Mouse (Mus musculus) E14TG2a.4 (cell line): ENCODE results near the gene Slc35e1.
A peak's percentile ranks its signal among the peaks of the same experiment; 100 is the strongest.

Experiments used
- H3K27me3 ChIP-seq: 2 replicates; pipeline ENCODE4 v1.6.1; 2014; ENCODE audit warnings: low read length, control low read depth; ENCODE audit not compliant: insufficient read depth
- H3K36me3 ChIP-seq: 2 replicates; pipeline ENCODE4 v1.6.1; 2014; ENCODE audit warnings: low read length, control low read depth; ENCODE audit not compliant: insufficient read depth
- H3K4me1 ChIP-seq: replicated peaks from 2 replicates; pipeline ENCODE4 v1.6.1; 2014; ENCODE audit warnings: low read depth, low read length, control low read depth
- H3K4me3 ChIP-seq: replicated peaks from 2 replicates; pipeline ENCODE4 v1.5.1; 2014; ENCODE audit warnings: mild to moderate bottlenecking, low read length
- H3K9me3 ChIP-seq: 2 replicates; pipeline ENCODE4 v1.6.1; 2014; ENCODE audit warnings: low read length, control low read depth
- CTCF ChIP-seq: conservative IDR thresholded peaks from 2 replicates; pipeline ENCODE4 v1.5.1; 2014; ENCODE audit warnings: low read length
- NANOG ChIP-seq: IDR thresholded peaks from 2 replicates; pipeline ENCODE4 v1.6.1; 2014; ENCODE audit warnings: borderline replicate concordance, low read length, mixed read lengths
- POU5F1 ChIP-seq: IDR thresholded peaks from 2 replicates; pipeline ENCODE4 v1.6.1; 2014; ENCODE audit warnings: low read length, borderline replicate concordance

Slc35e1 gene

DNA sequence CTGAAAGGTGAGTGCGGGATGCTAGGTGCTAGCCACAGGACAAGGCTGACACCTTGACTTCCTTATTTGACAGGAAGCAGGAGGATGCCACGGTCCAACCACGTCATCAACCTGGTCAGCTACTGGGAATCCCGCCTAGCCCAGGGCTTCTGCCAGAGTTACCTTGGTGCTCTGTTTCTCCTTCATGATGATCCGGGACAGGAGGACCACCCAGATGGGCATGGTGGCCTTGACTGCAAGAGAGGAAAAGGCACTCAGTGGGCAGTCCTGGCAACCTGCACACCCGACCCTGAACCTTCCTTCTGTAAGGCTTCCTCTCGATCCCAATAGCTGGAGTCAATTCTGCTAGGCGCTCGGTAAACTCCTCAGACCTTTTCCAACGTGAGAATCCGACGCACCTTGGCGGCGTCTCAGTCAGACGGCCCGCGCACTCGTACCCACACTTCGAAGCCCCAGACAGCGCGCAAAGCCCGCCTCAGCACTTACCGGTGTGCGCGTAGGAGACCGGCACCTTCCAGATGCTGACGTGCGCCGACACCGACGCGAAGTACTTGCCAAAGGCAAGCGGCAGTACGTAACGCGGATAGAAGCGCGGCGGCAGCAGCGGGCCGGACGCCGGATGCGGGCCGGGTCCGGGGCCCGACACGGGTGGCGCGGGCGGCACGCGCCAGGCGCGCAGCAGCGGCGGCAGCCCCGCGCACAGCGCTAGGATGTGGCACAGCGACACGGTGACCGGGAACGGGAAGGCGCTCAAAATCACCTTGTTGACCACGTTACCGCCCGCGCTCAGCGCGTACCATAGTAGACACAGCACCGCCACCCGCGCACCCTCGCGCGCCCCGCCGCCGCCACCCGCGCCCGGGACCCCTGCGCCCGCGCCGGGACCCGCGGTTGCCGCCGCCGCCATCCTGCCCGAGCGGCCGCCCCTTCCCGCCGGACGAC, at the start of gene Slc35e1:
Gene Slc35e1 (minus strand): TSS at position 935 of the 942 bp plus-strand sequence.
- Histone ChIP-seq H3K4me3 (peak within 1 kb of the TSS; percentile 91), H3K9me3 (no peaks in the 10 kb centered on the region), H3K27me3 (no peaks in the 10 kb centered on the region), H3K4me1 (peaks cover 56% of the 10 kb centered on the region), H3K36me3 (peaks cover 77% of the 10 kb centered on the region)
- TF ChIP-seq NANOG (no peak), POU5F1 (no peak), CTCF (no peak)

DNA sequence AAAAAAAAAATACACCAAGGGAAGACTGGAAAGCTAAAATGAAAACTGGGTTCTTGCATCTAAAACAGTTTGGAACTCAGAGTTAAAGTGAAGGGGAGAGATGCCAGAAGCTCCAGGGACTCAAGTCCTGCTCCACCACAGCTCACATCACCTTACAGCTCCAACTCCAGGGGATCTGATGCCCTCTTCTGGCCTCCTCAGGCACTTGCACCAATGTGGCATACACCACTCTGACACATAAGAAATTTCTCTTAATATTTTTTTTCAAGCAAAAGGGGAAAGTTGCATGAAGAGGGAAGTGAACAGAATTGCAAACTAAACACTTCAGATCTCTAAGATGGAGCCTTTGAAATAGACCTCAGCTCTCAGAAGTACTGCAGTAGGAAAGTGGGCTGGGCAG, 46.8 kb upstream of the Slc35e1 start:
- no peaks in the 10 kb centered on the region for H3K27me3 ChIP-seq
- H3K4me3 ChIP-seq = no peak overlapping the region
- TF ChIP-seq POU5F1 (no peak), NANOG (no peak), CTCF (peak; percentile 71)
- peaks cover 47% of the 10 kb centered on the region for H3K36me3 ChIP-seq
- H3K4me1 ChIP-seq = peaks cover 76% of the 10 kb centered on the region
- H3K9me3 ChIP-seq = no peaks in the 10 kb centered on the region

DNA sequence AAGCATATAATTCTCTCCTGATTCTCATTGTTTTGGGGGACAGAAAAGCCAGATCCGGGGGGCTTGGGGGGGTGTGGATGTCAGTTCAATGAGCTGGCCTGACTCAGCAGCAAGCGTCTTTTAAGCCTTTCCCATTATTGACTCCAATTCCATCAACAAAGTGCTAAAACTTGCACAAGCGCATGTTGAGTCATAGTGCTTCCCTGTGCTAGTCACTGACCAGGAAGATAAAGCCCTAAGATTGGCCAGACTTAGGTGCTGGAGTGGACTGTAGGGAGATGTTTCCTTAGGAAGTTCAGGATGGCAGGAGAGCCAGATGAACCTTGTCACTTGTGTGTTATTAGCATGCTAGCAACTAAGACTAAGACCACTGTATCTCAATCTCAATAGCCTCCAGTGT, 42.5 kb upstream of the Slc35e1 start:
- Histone ChIP-seq H3K4me1 (peaks cover 82% of the 10 kb centered on the region), H3K36me3 (peaks cover 56% of the 10 kb centered on the region), H3K27me3 (no peaks in the 10 kb centered on the region), H3K9me3 (no peaks in the 10 kb centered on the region), H3K4me3 (no peak overlapping the region)
- no peak for TF ChIP-seq CTCF
- no peak for TF ChIP-seq NANOG
- no peak for TF ChIP-seq POU5F1

DNA sequence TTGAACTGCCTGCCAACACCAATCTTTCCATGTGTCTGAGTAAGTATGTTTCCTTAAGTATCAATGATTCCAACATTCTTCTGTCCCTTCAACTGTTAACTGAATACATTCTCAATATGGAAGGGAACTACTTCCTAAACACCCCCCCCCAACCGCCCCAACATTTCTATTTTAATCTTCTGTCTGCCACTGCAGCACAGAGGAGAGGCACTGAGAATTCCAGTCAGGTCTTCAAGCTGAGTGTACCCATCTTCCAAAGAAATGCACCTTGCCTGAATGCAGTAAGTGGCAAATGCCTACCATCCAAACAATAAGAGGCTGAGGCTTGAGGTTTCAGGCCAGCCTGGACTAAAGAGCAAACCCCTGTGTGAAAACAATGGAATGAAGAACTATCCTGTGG, 39.7 kb upstream of the Slc35e1 start:
- Histone ChIP-seq H3K9me3 (no peaks in the 10 kb centered on the region), H3K36me3 (peaks cover 58% of the 10 kb centered on the region), H3K4me1 (peaks cover 69% of the 10 kb centered on the region), H3K4me3 (no peak overlapping the region), H3K27me3 (no peaks in the 10 kb centered on the region)
- TF ChIP-seq NANOG (no peak), POU5F1 (no peak), CTCF (no peak)

DNA sequence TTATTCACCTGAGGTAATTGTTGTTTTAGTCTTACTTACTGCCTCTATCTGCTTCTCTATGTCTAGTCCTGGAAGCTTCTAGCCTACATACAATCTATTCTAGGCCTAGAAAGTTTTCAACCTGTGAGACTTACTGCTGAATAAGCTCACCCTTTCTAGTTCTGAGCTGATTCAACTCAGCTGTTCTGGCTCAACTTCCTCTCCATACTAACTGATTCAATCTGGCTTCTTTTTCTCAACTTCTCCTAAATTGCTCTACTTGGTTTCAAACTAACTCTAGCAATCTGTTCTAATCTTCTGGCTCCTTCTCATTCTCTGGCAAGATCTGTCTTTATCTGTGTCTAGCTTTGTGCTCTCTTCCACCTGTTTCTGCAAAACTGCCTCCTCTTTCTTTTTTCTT, 29.5 kb upstream of the Slc35e1 start:
- Histone ChIP-seq H3K4me3 (no peak overlapping the region), H3K27me3 (no peaks in the 10 kb centered on the region), H3K9me3 (no peaks in the 10 kb centered on the region), H3K4me1 (peaks cover 85% of the 10 kb centered on the region), H3K36me3 (peaks cover 32% of the 10 kb centered on the region)
- no peak for TF ChIP-seq NANOG

DNA sequence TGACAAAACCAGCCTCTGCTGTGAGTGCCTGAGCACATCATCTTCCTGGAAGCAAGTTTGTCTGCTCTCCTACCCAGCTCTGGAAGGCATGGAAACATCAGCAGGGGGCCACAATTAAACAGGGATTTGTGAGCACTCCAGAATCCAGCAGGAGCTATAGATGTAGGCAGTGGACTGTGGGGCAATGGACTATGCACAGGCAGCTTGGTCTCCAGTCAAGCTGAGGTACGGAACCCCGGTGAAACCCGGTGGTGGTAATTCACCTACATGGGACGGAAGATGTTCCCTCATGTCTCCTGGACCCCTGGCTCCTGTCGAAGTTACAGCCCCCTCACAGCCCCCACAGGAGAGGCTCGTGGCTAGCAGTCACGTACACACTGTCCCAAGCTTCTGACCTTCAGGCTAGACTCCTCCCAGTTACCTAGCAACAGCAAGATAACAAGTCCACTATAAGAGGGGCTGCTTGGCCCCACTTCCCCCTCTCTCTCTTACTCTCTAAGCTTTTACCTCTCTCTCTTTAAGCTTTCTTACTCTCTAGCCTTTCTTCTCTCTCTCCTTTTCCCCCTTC, 25.1 kb upstream of the Slc35e1 start:
- Histone ChIP-seq H3K4me1 (peaks cover 73% of the 10 kb centered on the region), H3K4me3 (0 out of 2 replicates have a peak overlapping the region, but pooled peaks have one; percentile 20), H3K9me3 (no peaks in the 10 kb centered on the region), H3K27me3 (no peaks in the 10 kb centered on the region), H3K36me3 (peaks cover 59% of the 10 kb centered on the region)
- TF ChIP-seq NANOG = no peak
- TF ChIP-seq POU5F1 = no peak
- TF ChIP-seq CTCF = no peak

DNA sequence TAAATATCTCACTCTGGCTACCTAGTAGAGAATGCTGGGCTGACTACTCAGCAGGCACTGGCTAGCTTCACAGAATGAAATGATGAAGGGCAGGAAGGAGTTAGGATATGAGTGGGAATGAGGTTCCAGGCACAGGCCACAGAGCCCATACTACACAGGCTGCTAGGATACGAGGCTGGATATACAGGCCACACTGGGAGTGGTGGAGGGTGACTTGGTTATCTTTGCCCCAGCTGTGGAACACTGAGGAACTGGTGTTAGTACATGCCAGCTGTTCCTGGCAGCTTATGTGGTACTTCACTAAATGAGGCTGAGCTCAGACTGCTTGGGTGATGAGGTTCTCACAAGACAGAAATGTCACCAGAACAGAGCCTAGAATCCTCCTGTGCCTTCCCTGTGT, 20.7 kb upstream of the Slc35e1 start:
- Histone ChIP-seq H3K27me3 (no peaks in the 10 kb centered on the region), H3K4me3 (no peak overlapping the region), H3K36me3 (peaks cover 58% of the 10 kb centered on the region), H3K9me3 (no peaks in the 10 kb centered on the region), H3K4me1 (peaks cover 68% of the 10 kb centered on the region)
- no peak for TF ChIP-seq NANOG
- no peak for TF ChIP-seq POU5F1
- TF ChIP-seq CTCF = no peak

DNA sequence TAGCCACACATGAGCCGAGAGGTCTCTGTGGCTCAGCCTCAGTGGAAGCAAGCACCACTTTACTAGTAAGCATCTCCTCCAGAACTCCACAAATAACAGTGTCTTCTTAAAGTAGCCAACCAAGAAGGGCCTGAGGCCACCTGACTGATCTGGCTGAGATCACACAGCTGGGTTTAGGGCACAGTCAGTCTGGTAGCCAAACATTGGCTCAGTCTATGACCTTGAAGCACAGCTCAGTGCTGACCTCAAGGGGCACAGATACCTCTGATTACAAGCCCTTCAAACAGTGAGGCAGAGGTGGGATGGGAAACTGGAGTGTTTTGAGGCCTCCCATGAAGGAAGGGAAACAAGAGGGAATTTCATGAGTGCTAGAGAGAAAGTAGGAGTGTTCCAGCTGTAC, 20.2 kb upstream of the Slc35e1 start:
- no peaks in the 10 kb centered on the region for H3K27me3 ChIP-seq
- H3K4me1 ChIP-seq = peaks cover 70% of the 10 kb centered on the region
- no peak for TF ChIP-seq NANOG
- TF ChIP-seq POU5F1 = no peak
- no peak for TF ChIP-seq CTCF
- H3K36me3 ChIP-seq = peaks cover 63% of the 10 kb centered on the region
- no peaks in the 10 kb centered on the region for H3K9me3 ChIP-seq
- H3K4me3 ChIP-seq = no peak overlapping the region

DNA sequence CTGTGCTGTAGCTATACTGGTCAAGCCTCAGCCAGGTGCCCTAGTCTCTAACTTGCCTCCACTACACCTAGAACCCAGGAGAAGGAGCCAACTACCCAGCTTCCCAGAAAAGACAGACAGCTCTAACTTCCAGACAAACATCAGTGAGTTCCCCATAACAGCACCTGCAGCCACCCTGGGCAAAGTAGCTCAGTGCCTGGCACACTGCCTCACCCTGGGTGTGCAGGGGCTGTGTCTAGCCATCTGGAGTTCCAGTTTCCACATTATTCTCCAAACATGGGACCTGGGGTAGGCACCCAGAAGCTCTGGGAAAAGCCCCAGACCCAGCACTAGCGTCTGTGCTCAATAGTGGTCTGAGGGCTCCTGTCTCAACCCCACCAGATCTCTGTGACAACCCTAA, 15.1 kb upstream of the Slc35e1 start:
- H3K36me3 ChIP-seq = peaks cover 53% of the 10 kb centered on the region
- H3K27me3 ChIP-seq = no peaks in the 10 kb centered on the region
- no peak overlapping the region for H3K4me3 ChIP-seq
- H3K4me1 ChIP-seq = peaks cover 79% of the 10 kb centered on the region
- no peaks in the 10 kb centered on the region for H3K9me3 ChIP-seq
- TF ChIP-seq POU5F1 (no peak), CTCF (no peak), NANOG (no peak)
